Mouse (Mus musculus) limb, embryonic 14.5 days (tissue): ENCODE results near the gene Cplx1. TPM values are rescaled to one million over a fixed set of nuclear protein-coding genes. Genes with fewer than 3 reads are reported as not detected.

Experiments
- ATAC-seq: fragments of 200-750 bp; cut with Nextera tagmentation; 2 replicates; pipeline ENCODE4 v1.8.0; 2017; ENCODE audit warnings: low read depth, moderate number of reproducible peaks, moderate TSS enrichment; ENCODE audit not compliant: low FRiP score
- DNase-seq: peaks from one replicate; pipeline ENCODE4 v3.0.0-alpha.2; 2015; ENCODE audit warnings: low spot score
- H3K27ac ChIP-seq: fragments of 300-500 bp; sonication (generic); replicated peaks from 2 replicates; pipeline ENCODE4 v1.5.1; 2014; ENCODE audit warnings: low read depth, mild to moderate bottlenecking, low read length, moderate library complexity, mixed read lengths
- H3K27me3 ChIP-seq: fragments of 300-500 bp; sonication (generic); 2 replicates; pipeline ENCODE4 v1.6.1; 2014; ENCODE audit warnings: low read length, mixed read lengths; ENCODE audit not compliant: control insufficient read depth, insufficient read depth
- H3K36me3 ChIP-seq: fragments of 300-500 bp; sonication (generic); 2 replicates; pipeline ENCODE4 v1.6.1; 2014; ENCODE audit warnings: mild to moderate bottlenecking, low read length, moderate library complexity, mixed read lengths; ENCODE audit not compliant: control insufficient read depth, insufficient read depth
- H3K4me1 ChIP-seq: fragments of 300-500 bp; sonication (generic); 2 replicates; pipeline ENCODE4 v1.6.1; 2014; ENCODE audit warnings: antibody characterized with exemption, low read length, mixed read lengths; ENCODE audit not compliant: control insufficient read depth, insufficient read depth
- H3K4me2 ChIP-seq: fragments of 300-500 bp; sonication (generic); replicated peaks from 2 replicates; pipeline ENCODE4 v1.6.1; 2014; ENCODE audit warnings: low read depth, mild to moderate bottlenecking, low read length, moderate library complexity; ENCODE audit not compliant: severe bottlenecking
- H3K4me3 ChIP-seq: fragments of 300-500 bp; sonication (generic); replicated peaks from 2 replicates; pipeline ENCODE4 v1.5.1; 2014; ENCODE audit warnings: low read length
- H3K9ac ChIP-seq: fragments of 300-500 bp; sonication (generic); 2 replicates; pipeline ENCODE4 v1.6.1; 2014; ENCODE audit warnings: mild to moderate bottlenecking, low read depth, low read length, moderate library complexity; ENCODE audit not compliant: severe bottlenecking
- H3K9me3 ChIP-seq: fragments of 300-500 bp; sonication (generic); 2 replicates; pipeline ENCODE4 v1.6.1; 2016; ENCODE audit warnings: low read length; ENCODE audit not compliant: control insufficient read depth
- POLR2A ChIP-seq: fragments of 200-500 bp; IDR thresholded peaks from 2 replicates; pipeline ENCODE4 v1.8.0; 2012; ENCODE audit warnings: inconsistent platforms, mild to moderate bottlenecking, moderate library complexity, borderline replicate concordance; ENCODE audit not compliant: insufficient read depth, insufficient read length; ENCODE audit errors: extremely low read depth
- WGBS: fragments of 180-500 bp; shearing (Covaris S2); extraction: QIAGEN DNeasy Blood & Tissue Kit; methylation state at CpG from one replicate; pipeline ENCODE4 v1.1.7; 2014; 5-methylcytosine and 5-hydroxymethylcytosine counted together
- polyA plus RNA-seq, 2 experiments: library from polyadenylated mRNA; depleted of rRNA in 1 of 2; stranded (reverse) in 1 of 2; unstranded in 1 of 2; fragments of >200 nt; fragmentation: Nextera tagmentation in 1 of 2; extraction: Ambion mirVana in 1 of 2; gene quantifications; 2 replicates each; pipeline versions ENCODE4 v1.2.1 to v1.2.3; 2012 to 2014

The Cplx1 gene
- polyA plus RNA-seq, 2 experiments: 0.21 to 0.67 TPM

DNA sequence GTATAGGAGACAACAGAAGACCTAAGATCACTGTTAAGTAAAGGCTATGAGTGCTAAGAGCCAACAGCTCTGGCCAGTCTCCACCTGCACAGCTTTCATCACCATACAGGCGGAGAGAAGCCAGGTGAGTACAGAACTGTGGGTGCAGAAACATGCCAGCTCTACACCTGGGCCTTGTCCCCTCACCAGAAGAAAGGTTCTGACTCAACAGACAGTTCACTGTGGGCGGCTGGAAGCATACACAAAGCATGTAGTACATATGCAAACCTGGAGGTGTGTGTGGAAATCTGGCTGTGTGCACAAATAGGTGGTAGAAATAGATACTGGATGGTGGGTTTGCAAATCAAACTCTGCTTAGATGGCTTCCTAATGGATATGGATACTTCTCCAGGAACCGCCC is 27.2 kb downstream of the Cplx1 start:
- no peak overlapping the region for H3K4me3 ChIP-seq
- DNase-seq: no peak
- 87% methylated on average over 3 of the region's 3 CpGs for WGBS

DNA sequence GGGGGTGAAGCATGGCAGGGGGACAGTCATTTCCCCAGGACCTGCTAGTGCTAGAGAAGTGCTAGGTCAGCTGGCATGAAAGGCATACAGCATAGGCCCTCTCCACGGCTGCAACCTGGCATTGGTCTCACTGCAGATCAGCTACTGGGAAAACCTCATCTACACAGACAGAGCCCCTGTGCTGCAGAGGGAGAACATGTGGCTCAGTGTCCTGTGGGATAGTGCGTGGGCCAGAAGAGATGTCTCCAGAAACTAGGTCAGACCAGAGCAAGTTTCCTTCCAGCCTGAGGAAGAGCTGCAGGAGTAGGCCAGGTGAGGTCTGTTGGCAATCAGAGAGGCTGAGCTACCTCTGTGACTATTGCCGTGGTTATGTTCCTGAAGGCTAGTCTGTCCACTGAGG is 27.9 kb downstream of the Cplx1 start:
- Histone ChIP-seq H3K4me3 (no peak overlapping the region), H3K4me1 (0 out of 2 replicates have a peak, but pooled peaks cover 3% of the 10 kb centered on the region), H3K27me3 (no peaks in the 10 kb centered on the region), H3K9ac (no peak overlapping the region), H3K27ac (no peak overlapping the region), H3K36me3 (no peaks in the 10 kb centered on the region), H3K9me3 (no peaks in the 10 kb centered on the region), H3K4me2 (no peak overlapping the region)
- 72% methylated on average over 3 of the region's 3 CpGs for WGBS
- ATAC-seq (no peak), DNase-seq (no peak)
- no peak for TF ChIP-seq POLR2A

More for the DNA sequence above, 27.2 kb downstream of the Cplx1 start:
- no peaks in the 10 kb centered on the region for H3K36me3 ChIP-seq
- ATAC-seq: no peak
- H3K4me2 ChIP-seq: no peak overlapping the region
- H3K27ac ChIP-seq: no peak overlapping the region
- H3K9me3 ChIP-seq: no peaks in the 10 kb centered on the region
- no peak overlapping the region for H3K9ac ChIP-seq
- 0 out of 2 replicates have a peak, but pooled peaks cover 3% of the 10 kb centered on the region for H3K4me1 ChIP-seq
- no peak for TF ChIP-seq POLR2A
- no peaks in the 10 kb centered on the region for H3K27me3 ChIP-seq

DNA sequence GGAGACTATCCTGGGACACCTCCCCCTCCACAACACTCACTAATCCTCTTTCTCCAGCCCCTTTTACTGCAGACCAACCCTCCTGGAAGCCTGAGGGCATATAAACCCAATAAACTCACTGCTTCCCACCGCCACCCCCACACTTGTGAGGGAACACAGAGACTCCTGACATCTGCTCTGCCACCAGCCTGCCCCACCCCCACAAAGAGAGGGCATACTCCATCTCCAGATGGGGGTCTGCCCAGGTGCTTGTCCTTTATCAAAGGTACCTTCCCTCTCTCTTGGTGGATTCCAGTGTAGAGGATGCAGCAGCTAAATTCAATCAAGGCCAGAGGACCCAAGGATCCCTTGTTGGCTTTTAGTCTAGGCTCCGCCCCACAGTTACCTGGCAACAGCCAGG is 28.8 kb downstream of the Cplx1 start:
- Histone ChIP-seq H3K36me3 (no peaks in the 10 kb centered on the region), H3K4me3 (no peak overlapping the region), H3K4me1 (0 out of 2 replicates have a peak, but pooled peaks cover 3% of the 10 kb centered on the region), H3K9ac (no peak overlapping the region), H3K4me2 (no peak overlapping the region), H3K27ac (no peak overlapping the region), H3K9me3 (no peaks in the 10 kb centered on the region), H3K27me3 (no peaks in the 10 kb centered on the region)
- 47% methylated on average over 2 of the region's 2 CpGs for WGBS
- no peak for TF ChIP-seq POLR2A
- no peak for ATAC-seq
- no peak for DNase-seq

GRCm38 (mm10) chr5:108520153-108520552 is 29.7 kb downstream of the Cplx1 start:
- Histone ChIP-seq H3K27me3 (no peaks in the 10 kb centered on the region), H3K27ac (no peak overlapping the region), H3K9me3 (no peaks in the 10 kb centered on the region), H3K4me3 (no peak overlapping the region), H3K9ac (no peak overlapping the region), H3K4me1 (0 out of 2 replicates have a peak, but pooled peaks cover 3% of the 10 kb centered on the region), H3K36me3 (no peaks in the 10 kb centered on the region), H3K4me2 (no peak overlapping the region)
- DNase-seq: no peak
- ATAC-seq: no peak
- no peak for TF ChIP-seq POLR2A
- 68% methylated on average over 7 of the region's 7 CpGs for WGBS

DNA sequence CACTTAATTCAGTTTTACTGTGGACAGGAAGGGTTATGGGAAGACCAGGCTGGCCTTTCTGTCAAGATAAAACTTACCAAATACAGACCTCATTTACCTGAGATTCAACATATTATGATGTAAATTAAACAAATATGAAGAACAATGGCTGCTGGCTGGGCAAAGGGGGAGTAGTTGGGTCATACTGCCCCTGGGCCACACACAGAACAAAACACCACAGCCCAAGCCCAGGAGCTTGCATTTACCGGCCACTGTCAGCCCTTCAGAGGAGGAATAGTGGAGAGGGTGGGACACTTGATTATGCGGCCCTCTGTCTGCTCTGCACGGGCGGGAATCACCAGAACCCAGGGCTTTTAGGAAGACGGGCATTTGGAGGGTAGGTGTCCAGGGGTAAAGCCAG is 30.9 kb downstream of the Cplx1 start:
- H3K36me3 ChIP-seq: no peaks in the 10 kb centered on the region
- no peaks in the 10 kb centered on the region for H3K27me3 ChIP-seq
- H3K9ac ChIP-seq: no peak overlapping the region
- H3K4me1 ChIP-seq: 0 out of 2 replicates have a peak, but pooled peaks cover 3% of the 10 kb centered on the region
- H3K27ac ChIP-seq: no peak overlapping the region
- H3K4me3 ChIP-seq: no peak overlapping the region
- WGBS: 83% methylated on average over 5 of the region's 5 CpGs
- H3K4me2 ChIP-seq: no peak overlapping the region
- TF ChIP-seq POLR2A: no peak
- no peaks in the 10 kb centered on the region for H3K9me3 ChIP-seq
- no peak for ATAC-seq
- no peak for DNase-seq

DNA sequence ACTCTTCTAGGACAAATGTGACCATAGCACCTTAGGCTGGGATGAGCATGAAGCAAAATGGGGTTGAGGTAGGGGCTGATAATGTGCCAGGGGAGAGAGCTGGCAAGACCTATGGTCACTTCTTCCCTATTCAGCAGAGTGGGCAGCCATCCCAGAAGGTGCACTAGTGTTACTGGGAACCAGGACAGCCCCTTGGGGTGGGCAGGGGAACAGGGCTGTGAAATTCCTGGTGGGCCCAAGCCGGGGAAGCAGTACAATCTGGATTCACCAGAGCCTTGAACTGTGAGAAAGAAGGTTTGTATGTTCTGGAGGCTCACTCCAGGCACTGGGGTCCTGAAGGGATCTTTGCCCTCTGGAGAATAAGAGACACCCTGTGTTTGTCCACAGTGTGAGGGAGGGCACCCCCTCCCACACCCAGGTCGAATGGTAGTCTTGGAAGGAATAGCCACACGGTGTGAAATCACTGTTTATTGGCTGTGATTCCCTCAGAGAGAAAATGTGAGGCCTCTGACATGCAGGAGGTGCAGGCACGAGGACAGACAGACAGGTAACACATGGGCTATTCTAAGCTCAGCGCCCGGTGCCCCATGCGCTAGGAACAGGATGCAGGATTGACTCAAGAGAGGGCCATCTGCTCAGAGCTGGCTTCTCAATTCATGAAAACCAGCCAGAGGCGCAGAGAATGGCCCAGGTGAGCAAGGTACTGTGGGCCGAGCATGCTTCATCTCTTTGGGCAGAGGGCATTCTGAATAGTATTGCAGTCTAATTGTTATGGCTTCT is 31.5 kb downstream of the Cplx1 start:
- Histone ChIP-seq H3K36me3 (no peaks in the 10 kb centered on the region), H3K27ac (no peak overlapping the region), H3K9me3 (no peaks in the 10 kb centered on the region), H3K27me3 (no peaks in the 10 kb centered on the region), H3K9ac (no peak overlapping the region), H3K4me2 (no peak overlapping the region), H3K4me1 (0 out of 2 replicates have a peak, but pooled peaks cover 3% of the 10 kb centered on the region), H3K4me3 (no peak overlapping the region)
- 74% methylated on average over 9 of the region's 9 CpGs for WGBS
- no peak for DNase-seq
- no peak for TF ChIP-seq POLR2A
- ATAC-seq: no peak
